Mouse (Mus musculus): ENCODE data around the gene Ndufa13.

- TF ChIP-seq CTCF (IDR thresholded peaks at IDR 0.05; ENCODE audit: control insufficient read depth, insufficient read depth, insufficient replicate concordance, low read depth, low read length), result no peak
- TF ChIP-seq POLR2A (IDR thresholded peaks at IDR 0.05; ENCODE audit: control insufficient read depth, low read depth, low read length), result no peak
These were observed 38.2 kb downstream of the Ndufa13 start for GRCm38 (mm10) chr8:69864180-69864579.
